Mouse (Mus musculus) ES-E14 (cell line): Measurements from ENCODE around the gene Otulin. TPM values are rescaled to one million over a fixed set of nuclear protein-coding genes. Genes with fewer than 3 reads are reported as not detected.
A peak's percentile ranks its signal among the peaks of the same experiment; 100 is the strongest.

Source experiments
- DNase-seq: peaks from one replicate; pipeline ENCODE4 v3.0.0-alpha.2; 2013; ENCODE audit warnings: low read depth, low spot score
- H3K27ac ChIP-seq: 2 replicates; pipeline ENCODE4 v1.5.1; 2012; ENCODE audit warnings: low read depth, mild to moderate bottlenecking, low read length, moderate library complexity, mixed read lengths; ENCODE audit not compliant: poor library complexity, insufficient read depth, severe bottlenecking
- H3K36me3 ChIP-seq: 2 replicates; pipeline ENCODE4 v1.6.1; 2012; ENCODE audit warnings: mild to moderate bottlenecking, low read length, moderate library complexity, mixed read lengths; ENCODE audit not compliant: control insufficient read depth, poor library complexity, insufficient read depth, severe bottlenecking
- H3K4me1 ChIP-seq, 2 experiments: fragments of 150-350 bp in 1 of 2; sonication (generic) in 1 of 2; 2 replicates each; pipeline ENCODE4 v1.6.1; 2012; ENCODE audit warnings: low read length in 2 of 2, mild to moderate bottlenecking in 1 of 2, mixed read lengths in 1 of 2; ENCODE audit not compliant: control insufficient read depth in 2 of 2, insufficient read depth in 2 of 2, poor library complexity in 1 of 2
- H3K4me3 ChIP-seq, 2 experiments: fragments of 150-350 bp in 1 of 2; sonication (generic) in 1 of 2; 2 replicates each; pipeline ENCODE4 v1.5.1; 2012; ENCODE audit warnings: low read length in 2 of 2, low read depth in 1 of 2, mild to moderate bottlenecking in 1 of 2, mixed read lengths in 1 of 2; ENCODE audit not compliant: insufficient read depth in 1 of 2, poor library complexity in 1 of 2, severe bottlenecking in 1 of 2
- H3K9ac ChIP-seq: 2 replicates; pipeline ENCODE4 v1.6.1; 2012; ENCODE audit warnings: low read depth, mild to moderate bottlenecking, low read length, mixed read lengths; ENCODE audit not compliant: poor library complexity, insufficient read depth, severe bottlenecking
- H3K9me3 ChIP-seq: fragments of 150-350 bp; sonication (generic); 2 replicates; pipeline ENCODE4 v1.6.1; 2012; ENCODE audit warnings: low read depth, mild to moderate bottlenecking, low read length; ENCODE audit not compliant: control insufficient read depth, insufficient read depth
- CHD2 ChIP-seq: IDR thresholded peaks from 2 replicates; pipeline ENCODE4 v1.6.1; 2014; ENCODE audit warnings: mild to moderate bottlenecking, low read depth, low read length, inconsistent platforms
- HCFC1 ChIP-seq: IDR thresholded peaks from 2 replicates; pipeline ENCODE4 v1.6.1; 2012; ENCODE audit warnings: low read length, inconsistent platforms, borderline replicate concordance; ENCODE audit not compliant: insufficient read depth
- MAFK ChIP-seq: IDR thresholded peaks from 2 replicates; pipeline ENCODE4 v1.6.1; 2014; ENCODE audit warnings: mild to moderate bottlenecking, low read depth, low read length, inconsistent platforms; ENCODE audit not compliant: insufficient read depth
- ZC3H11A ChIP-seq: IDR thresholded peaks from 2 replicates; pipeline ENCODE4 v1.6.1; 2012; ENCODE audit warnings: low read depth, mild to moderate bottlenecking, inconsistent platforms, low read length, borderline replicate concordance
- ZNF384 ChIP-seq: IDR thresholded peaks from 2 replicates; pipeline ENCODE4 v1.6.1; 2012; ENCODE audit warnings: low read depth, low read length, inconsistent platforms
- in situ Hi-C, 2 experiments: fragments of 600-800 bp; cut with MboI; formaldehyde crosslinking; loops; one replicate each; pipeline ENCODE4 v1.15.1; 2025; ENCODE audit warnings: low sequenced_read_pairs in 2 of 2, inconsistent platforms in 1 of 2; ENCODE audit not compliant: unreplicated experiment in 2 of 2
- total RNA-seq: library from RNA; depleted of rRNA; stranded (reverse); fragments of 300-350 nt; gene quantifications from 2 replicates; pipeline ENCODE4 v1.2.3, GENCODE M21; 2012; rRNA removed

Otulin gene
- total RNA-seq = 24.4 and 28.0 TPM in 2 replicates

GRCm38 (mm10) chr15:27630601-27631383, at the start of gene Otulin:
Gene Otulin (minus strand): TSS chr15:27630693.
- Histone ChIP-seq H3K36me3 (peaks cover 4% of the 10 kb centered on the region; the same call in 1 of the 2 replicates), H3K27ac (no peak within 1 kb of the TSS; the same call in 1 of the 2 replicates), H3K4me3 (peak within 1 kb of the TSS; percentile 82 to 95), H3K4me1 (peaks cover 0 to 14% of the 10 kb centered on the region in 2 experiments; a peak in 1 of 4 replicates), H3K9me3 (no peaks in the 10 kb centered on the region), H3K9ac (peak within 1 kb of the TSS; percentile 91)
- in situ Hi-C loops = no loop called here
- no peak for TF ChIP-seq ZNF384
- peak; percentile 55; the same call in 1 of the 2 replicates for TF ChIP-seq CHD2
- peak; percentile 68; the same call in 1 of the 2 replicates for TF ChIP-seq HCFC1
- peak; percentile 96 for DNase-seq

- no peaks in the 10 kb centered on the region for H3K36me3 ChIP-seq
- no peak for TF ChIP-seq HCFC1
- no peak for TF ChIP-seq ZNF384
- no peak for TF ChIP-seq ZC3H11A
- TF ChIP-seq MAFK = no peak
- no peak for TF ChIP-seq CHD2
- H3K4me3 ChIP-seq = no peak overlapping the region
- H3K27ac ChIP-seq = no peak overlapping the region
- no peaks in the 10 kb centered on the region for H3K9me3 ChIP-seq
- no peak overlapping the region for H3K9ac ChIP-seq
- H3K4me1 ChIP-seq = no peaks in the 10 kb centered on the region; a peak in 1 of 4 replicates
- DNase-seq = no peak
- in situ Hi-C loops = no loop called here
These were observed 48.0 kb upstream of the Otulin start for GRCm38 (mm10) chr15:27678511-27678910.

GRCm38 (mm10) chr15:27677801-27678200, 47.3 kb upstream of the Otulin start:
- in situ Hi-C loops = no loop called here
- H3K9me3 ChIP-seq = no peaks in the 10 kb centered on the region
- no peaks in the 10 kb centered on the region; a peak in 1 of 4 replicates for H3K4me1 ChIP-seq
- no peak overlapping the region for H3K27ac ChIP-seq
- no peak overlapping the region for H3K9ac ChIP-seq
- TF ChIP-seq CHD2 = no peak
- no peak for TF ChIP-seq ZC3H11A
- no peak for TF ChIP-seq HCFC1
- no peak for TF ChIP-seq MAFK
- TF ChIP-seq ZNF384 = no peak
- DNase-seq = no peak
- no peaks in the 10 kb centered on the region for H3K36me3 ChIP-seq
- H3K4me3 ChIP-seq = no peak overlapping the region

- Histone ChIP-seq H3K9ac (no peak overlapping the region), H3K4me3 (no peak overlapping the region), H3K27ac (no peak overlapping the region), H3K36me3 (no peaks in the 10 kb centered on the region), H3K4me1 (no peaks in the 10 kb centered on the region; a peak in 1 of 4 replicates), H3K9me3 (no peaks in the 10 kb centered on the region)
- in situ Hi-C loops = no loop called here
- TF ChIP-seq ZNF384 (no peak), ZC3H11A (no peak), HCFC1 (no peak), MAFK (no peak), CHD2 (no peak)
- DNase-seq = no peak
These were observed 45.7 kb upstream of the Otulin start for GRCm38 (mm10) chr15:27676211-27676610.

GRCm38 (mm10) chr15:27675122-27675521, 44.6 kb upstream of the Otulin start:
- Histone ChIP-seq H3K36me3 (no peaks in the 10 kb centered on the region), H3K9ac (no peak overlapping the region), H3K9me3 (no peaks in the 10 kb centered on the region), H3K4me1 (no peaks in the 10 kb centered on the region), H3K27ac (no peak overlapping the region), H3K4me3 (no peak overlapping the region)
- in situ Hi-C loops = no loop called here
- TF ChIP-seq ZNF384 (no peak), ZC3H11A (no peak), CHD2 (no peak), MAFK (no peak), HCFC1 (no peak)
- no peak for DNase-seq
